Mouse (Mus musculus): ENCODE measurements around the gene Ltf. TPM values are rescaled to one million over a fixed set of nuclear protein-coding genes. Genes with fewer than 3 reads are reported as not detected.

The Ltf gene
- total RNA-seq, 2 experiments from 2014 or later = 0.66 to 1.1 TPM

- no peak for DNase-seq
Measured at GRCm38 (mm10) chr9:111087960-111088359, 68.9 kb downstream of the Ltf start.

- no peak for DNase-seq
Measured at GRCm38 (mm10) chr9:111088886-111089285, 69.8 kb downstream of the Ltf start.

Other genes with a start within 250 kb of the Ltf start
- gene Prss42, start 221.1 kb upstream of the Ltf start, total RNA-seq (2021) = not detected
- not detected for gene Prss44, start 205.3 kb upstream of the Ltf start, total RNA-seq (2021)
- not detected for gene Prss43, start 192.6 kb upstream of the Ltf start, total RNA-seq (2021)
- gene Prss45, start 184.7 kb upstream of the Ltf start, total RNA-seq (2021) = not detected
- not detected for gene Prss46, start 174.8 kb upstream of the Ltf start, total RNA-seq (2021)
- gene Prss50, start 161.3 kb upstream of the Ltf start, total RNA-seq (2021) = not detected
- 10 to 100 TPM; 12.4 to 16.0 TPM for gene Als2cl, start 139.4 kb upstream of the Ltf start, total RNA-seq (2021)
- gene Tmie, start 139.2 kb upstream of the Ltf start, total RNA-seq (2021) = 1 to 10 TPM; 2.0 to 3.0 TPM
- not detected for gene Fam240a, start 102.4 kb upstream of the Ltf start, total RNA-seq (2021)
- gene Tdgf1, start 73.1 kb upstream of the Ltf start, total RNA-seq (2021) = not detected
- 10 to 100 TPM in 1 of 2 experiments, 1 to 10 TPM in 1; 7.9 to 11.1 TPM for gene Lrrc2, start 67.7 kb upstream of the Ltf start, total RNA-seq (2021)
- 1 to 10 TPM; 2.3 to 4.9 TPM for gene Rtp3, start 28.7 kb upstream of the Ltf start, total RNA-seq (2021)
- 1 to 10 TPM; 7.2 to 9.2 TPM for gene Ccrl2, start 38.2 kb downstream of the Ltf start, total RNA-seq (2021)
- 10 to 100 TPM; 53.0 to 57.3 TPM for gene Lrrfip2, start 98.3 kb downstream of the Ltf start, total RNA-seq (2021)